8 mouse cellular contexts compared by ENCODE assay signal in the genomic region with DNA sequence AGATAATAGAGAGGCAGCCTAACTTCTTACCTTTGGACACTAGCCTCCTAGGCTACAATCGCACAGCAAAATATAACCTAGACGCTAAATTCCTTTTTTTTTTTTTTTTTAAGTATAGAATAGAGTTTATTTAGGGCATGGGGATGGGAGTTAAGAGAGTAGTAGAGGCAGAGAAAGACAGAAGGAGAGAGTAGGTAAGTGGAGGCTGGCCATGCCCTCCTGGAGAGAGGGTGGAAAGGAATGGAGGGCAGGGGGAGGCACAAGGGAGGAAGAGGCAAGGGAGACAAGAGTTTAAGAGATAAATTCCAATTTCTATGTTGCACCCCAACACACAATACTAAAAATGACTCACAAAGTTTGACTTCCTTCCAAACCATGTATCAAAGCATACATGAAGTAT. TPM values are rescaled to one million over a fixed set of nuclear protein-coding genes. Genes with fewer than 3 reads are reported as not detected.
DNase-seq lines count a peak whose midpoint lies in the region; ATAC-seq and TF ChIP-seq lines count a peak whose summit lies in the region.
"Not testable (repeated sequence)": the region's sequence is repeated elsewhere in the genome, so short reads cannot be mapped to it uniquely, and the experiment has no call there.

No protein-coding gene starts in this region.

- not testable (repeated sequence) for H3K36me3 ChIP-seq in ES-Bruce4 (ENCODE audit: control insufficient read depth, insufficient read depth, low read length, poor library complexity, severe bottlenecking); embryonic facial prominence, embryonic 14.5 days (ENCODE audit: control insufficient read depth, insufficient read depth, low read length); heart, adult 2 months (ENCODE audit: control insufficient read depth, insufficient read depth, low read length); hindbrain, embryonic 14.5 days (replicated peaks; ENCODE audit: control insufficient read depth, insufficient read depth); kidney, postnatal 0 days (ENCODE audit: insufficient read depth, low read length); liver, embryonic 14.5 days (replicated peaks; ENCODE audit: control insufficient read depth, insufficient read depth, low read depth); midbrain, embryonic 13.5 days; stomach, embryonic 15.5 days

- peak overlapping the region; percentile 100 for H3K4me3 ChIP-seq in ES-Bruce4 (ENCODE audit: low read depth, low read length)
- peak overlapping the region; percentile 55 for H3K4me3 ChIP-seq in embryonic facial prominence, embryonic 14.5 days (ENCODE audit: low read depth, low read length)
- H3K4me3 ChIP-seq in heart, adult 2 months, result peak overlapping the region; percentile 69
- peak overlapping the region; percentile 58 for H3K4me3 ChIP-seq in hindbrain, embryonic 14.5 days (replicated peaks; ENCODE audit: low read length)
- peak overlapping the region; percentile 61; the same call in 1 of the 2 replicates for H3K4me3 ChIP-seq in kidney, postnatal 0 days (replicated peaks; ENCODE audit: low read depth, low read length)
- peak overlapping the region; percentile 71 to 86 for H3K4me3 ChIP-seq in liver, embryonic 14.5 days (ENCODE audit: insufficient read depth in 1 of 2, low read depth in 2 of 2, low read length in 2 of 2)
- H3K4me3 ChIP-seq in midbrain, embryonic 13.5 days (replicated peaks), result peak overlapping the region; percentile 63
- H3K4me3 ChIP-seq in stomach, embryonic 15.5 days (replicated peaks), result peak overlapping the region; percentile 65

- not testable (repeated sequence) for ATAC-seq in embryonic facial prominence, embryonic 14.5 days (ENCODE audit: low read depth); liver, embryonic 14.5 days (ENCODE audit: insufficient read depth); stomach, embryonic 15.5 days (ENCODE audit: insufficient read depth, low FRiP score, low read depth)
- ATAC-seq in hindbrain, embryonic 14.5 days (ENCODE audit: low FRiP score), result 0 out of 2 replicates have a peak, but pooled peaks have one; percentile 6
- peak; percentile 2; the same call in 1 of the 2 replicates for ATAC-seq in kidney, postnatal 0 days (replicated peaks; ENCODE audit: low FRiP score, low read depth)
- peak; percentile 67 for ATAC-seq in midbrain, embryonic 13.5 days

- DNase-seq in embryonic facial prominence, embryonic 14.5 days (ENCODE audit: low spot score); heart, adult 2 months; hindbrain, embryonic 14.5 days (ENCODE audit: low spot score); kidney, postnatal 0 days (ENCODE audit: low spot score); liver, embryonic 14.5 days (ENCODE audit: low read depth in 3 of 3, low spot score in 3 of 3): not testable (repeated sequence)

- not testable (repeated sequence) for H3K79me2 ChIP-seq in heart, adult 2 months (replicated peaks; ENCODE audit: control insufficient read depth, insufficient read depth, low read length)

- H3K4me1 ChIP-seq in ES-Bruce4 (ENCODE audit: control insufficient read depth, insufficient read depth, low read length); embryonic facial prominence, embryonic 14.5 days (ENCODE audit: control insufficient read depth, insufficient read depth, low read length); heart, adult 2 months (ENCODE audit: control insufficient read depth, insufficient read depth, low read length); hindbrain, embryonic 14.5 days (replicated peaks; ENCODE audit: control insufficient read depth, insufficient read depth, low read length); kidney, postnatal 0 days (replicated peaks; ENCODE audit: insufficient read depth, low read length); liver, embryonic 14.5 days (replicated peaks; ENCODE audit: control insufficient read depth in 2 of 2, insufficient read depth in 2 of 2, low read length in 1 of 2); midbrain, embryonic 13.5 days (replicated peaks); stomach, embryonic 15.5 days: not testable (repeated sequence)

- intact Hi-C loops in heart, adult 2 months (cut with DNase I), result loop anchor here (5.0 to 10.0 kb wide), 2 partner anchors 47 to 110 kb away; a partner anchor contains a TSS

- not testable (repeated sequence) for TF ChIP-seq CTCF in ES-Bruce4 (IDR thresholded peaks at IDR 0.05; ENCODE audit: low read depth, low read length); heart, adult 2 months (IDR thresholded peaks at IDR 0.05); kidney, postnatal 0 days (IDR thresholded peaks at IDR 0.05; ENCODE audit: low read depth); liver, embryonic 14.5 days (IDR thresholded peaks at IDR 0.05; ENCODE audit: low read depth)

- TF ChIP-seq EP300 in ES-Bruce4 (IDR thresholded peaks at IDR 0.05; ENCODE audit: insufficient read depth, low read depth, low read length); heart, adult 2 months (IDR thresholded peaks at IDR 0.05; ENCODE audit: insufficient read depth, low read depth, low read length); liver, embryonic 14.5 days (IDR thresholded peaks at IDR 0.05; ENCODE audit: low read depth): not testable (repeated sequence)

- H3K27ac ChIP-seq in ES-Bruce4 (ENCODE audit: insufficient read depth, low read length); embryonic facial prominence, embryonic 14.5 days (replicated peaks; ENCODE audit: low read depth, low read length); liver, embryonic 14.5 days; midbrain, embryonic 13.5 days: not testable (repeated sequence)
- peak overlapping the region; percentile 86 for H3K27ac ChIP-seq in heart, adult 2 months
- 0 out of 2 replicates have a peak overlapping the region, but pooled peaks have one; percentile 9 for H3K27ac ChIP-seq in hindbrain, embryonic 14.5 days
- H3K27ac ChIP-seq in kidney, postnatal 0 days, result peak overlapping the region; percentile 88
- peak overlapping the region; percentile 87; the same call in 1 of the 2 replicates for H3K27ac ChIP-seq in stomach, embryonic 15.5 days

- peak overlapping the region; percentile 90; the same call in 1 of the 2 replicates for H3K9ac ChIP-seq in ES-Bruce4 (ENCODE audit: low read depth, poor library complexity, severe bottlenecking)
- peak overlapping the region; percentile 75 for H3K9ac ChIP-seq in embryonic facial prominence, embryonic 14.5 days (ENCODE audit: low read depth, low read length)
- H3K9ac ChIP-seq in heart, adult 2 months (ENCODE audit: low read depth, low read length), result peak overlapping the region; percentile 59; the same call in 1 of the 2 replicates
- peak overlapping the region; percentile 74 for H3K9ac ChIP-seq in hindbrain, embryonic 14.5 days
- H3K9ac ChIP-seq in kidney, postnatal 0 days (ENCODE audit: low read depth, low read length); stomach, embryonic 15.5 days: not testable (repeated sequence)
- peak overlapping the region; percentile 80 for H3K9ac ChIP-seq in liver, embryonic 14.5 days (replicated peaks)
- peak overlapping the region; percentile 71 for H3K9ac ChIP-seq in midbrain, embryonic 13.5 days (replicated peaks)

- not testable (repeated sequence) for H3K9me3 ChIP-seq in ES-Bruce4 (replicated peaks; ENCODE audit: control insufficient read depth, insufficient read depth, low read length, poor library complexity, severe bottlenecking); embryonic facial prominence, embryonic 14.5 days (ENCODE audit: control insufficient read depth, low read length); hindbrain, embryonic 14.5 days (ENCODE audit: control insufficient read depth, low read length); kidney, postnatal 0 days (replicated peaks; ENCODE audit: low read length); liver, embryonic 14.5 days (ENCODE audit: control insufficient read depth, low read length); midbrain, embryonic 13.5 days; stomach, embryonic 15.5 days

- TF ChIP-seq POLR2A in ES-Bruce4 (IDR thresholded peaks at IDR 0.05; ENCODE audit: insufficient read depth, low read length); heart, adult 2 months (IDR thresholded peaks at IDR 0.05; ENCODE audit: insufficient read depth, low read depth, low read length): not testable (repeated sequence)

- not testable (repeated sequence) for H3K27me3 ChIP-seq in ES-Bruce4 (ENCODE audit: control insufficient read depth, insufficient read depth, low read length, poor library complexity, severe bottlenecking); embryonic facial prominence, embryonic 14.5 days (replicated peaks; ENCODE audit: control insufficient read depth, insufficient read depth, low read length); heart, adult 2 months (ENCODE audit: control insufficient read depth, insufficient read depth, low read length); hindbrain, embryonic 14.5 days (ENCODE audit: control insufficient read depth, insufficient read depth, low read length); kidney, postnatal 0 days (ENCODE audit: insufficient read depth, low read length); liver, embryonic 14.5 days (ENCODE audit: control insufficient read depth, insufficient read depth, low read length); midbrain, embryonic 13.5 days; stomach, embryonic 15.5 days (replicated peaks)

- peak overlapping the region; percentile 52 for H3K4me2 ChIP-seq in embryonic facial prominence, embryonic 14.5 days (ENCODE audit: low read depth, low read length)
- peak overlapping the region; percentile 61 for H3K4me2 ChIP-seq in hindbrain, embryonic 14.5 days (replicated peaks)
- H3K4me2 ChIP-seq in kidney, postnatal 0 days (ENCODE audit: low read length), result peak overlapping the region; percentile 53
- peak overlapping the region; percentile 66 for H3K4me2 ChIP-seq in liver, embryonic 14.5 days (ENCODE audit: low read depth)
- H3K4me2 ChIP-seq in midbrain, embryonic 13.5 days (replicated peaks), result peak overlapping the region; percentile 58
- peak overlapping the region; percentile 46 for H3K4me2 ChIP-seq in stomach, embryonic 15.5 days

- 11% methylated on average over 2 of the region's 2 CpGs for WGBS in embryonic facial prominence, embryonic 14.5 days
- WGBS in heart, adult 2 months, result 13% methylated on average over 2 of the region's 2 CpGs
- WGBS in hindbrain, embryonic 14.5 days, result 15% methylated on average over 2 of the region's 2 CpGs
- 8% methylated on average over 2 of the region's 2 CpGs for WGBS in kidney, postnatal 0 days
- WGBS in liver, embryonic 14.5 days (ENCODE audit: insufficient replicate concordance), result 9% methylated on average over 2 of the region's 2 CpGs
- 12% methylated on average over 2 of the region's 2 CpGs for WGBS in midbrain, embryonic 13.5 days
- WGBS in stomach, embryonic 15.5 days, result 11% methylated on average over 2 of the region's 2 CpGs

RNA-seq across cellular contexts. Expression of a gene that starts 0.6 kb away (rescaled TPM):
- 18.9 and 24.6 TPM in 2 replicates for polyA plus RNA-seq in ES-Bruce4 (2011; ENCODE audit: insufficient read depth, insufficient read length, low read depth, missing spikeins)
- polyA plus RNA-seq in embryonic facial prominence, embryonic 14.5 days (2014; fragmentation: Nextera tagmentation; extraction: Ambion mirVana), result 13.6 and 13.7 TPM in 2 replicates
- total RNA-seq in heart, adult 2 months (2021), result 1 to 10 TPM; 5.9 to 7.4 TPM
- polyA plus RNA-seq in heart, adult 2 months (2012; rRNA removed), result 0.78 and 2.0 TPM in 2 replicates
- polyA plus RNA-seq in hindbrain, embryonic 14.5 days (2014; fragmentation: Nextera tagmentation; extraction: Ambion mirVana), result 13.8 and 14.4 TPM in 2 replicates
- 12.2 and 13.5 TPM in 2 replicates for polyA plus RNA-seq in kidney, postnatal 0 days (2015; fragmentation: Nextera tagmentation; extraction: Ambion mirVana)
- polyA plus RNA-seq in liver, embryonic 14.5 days (2012; rRNA removed), result 0.83 and 2.1 TPM in 2 replicates
- polyA plus RNA-seq in liver, embryonic 14.5 days (2014; fragmentation: Nextera tagmentation; extraction: Ambion mirVana), result 3.8 and 4.9 TPM in 2 replicates
- polyA plus RNA-seq in midbrain, embryonic 13.5 days (2015; fragmentation: Nextera tagmentation; extraction: Ambion mirVana), result 12.2 and 12.5 TPM in 2 replicates
- polyA plus RNA-seq in stomach, embryonic 15.5 days (2015; fragmentation: Nextera tagmentation; extraction: Ambion mirVana), result 11.1 and 12.4 TPM in 2 replicates

RNA-seq across cellular contexts. Expression of a gene that starts 46.0 kb away (rescaled TPM):
- 11.0 and 14.3 TPM in 2 replicates for polyA plus RNA-seq in ES-Bruce4 (2011; ENCODE audit: insufficient read depth, insufficient read length, low read depth, missing spikeins)
- polyA plus RNA-seq in embryonic facial prominence, embryonic 14.5 days (2014; fragmentation: Nextera tagmentation; extraction: Ambion mirVana), result 14.1 and 14.9 TPM in 2 replicates
- total RNA-seq in heart, adult 2 months (2021), result 1 to 10 TPM; 4.6 to 4.9 TPM
- 1.4 and 2.8 TPM in 2 replicates for polyA plus RNA-seq in heart, adult 2 months (2012; rRNA removed)
- 14.5 and 15.1 TPM in 2 replicates for polyA plus RNA-seq in hindbrain, embryonic 14.5 days (2014; fragmentation: Nextera tagmentation; extraction: Ambion mirVana)
- polyA plus RNA-seq in kidney, postnatal 0 days (2015; fragmentation: Nextera tagmentation; extraction: Ambion mirVana), result 12.4 and 13.0 TPM in 2 replicates
- 1.4 and 2.7 TPM in 2 replicates for polyA plus RNA-seq in liver, embryonic 14.5 days (2012; rRNA removed)
- 5.6 and 5.9 TPM in 2 replicates for polyA plus RNA-seq in liver, embryonic 14.5 days (2014; fragmentation: Nextera tagmentation; extraction: Ambion mirVana)
- 14.9 and 15.4 TPM in 2 replicates for polyA plus RNA-seq in midbrain, embryonic 13.5 days (2015; fragmentation: Nextera tagmentation; extraction: Ambion mirVana)
- polyA plus RNA-seq in stomach, embryonic 15.5 days (2015; fragmentation: Nextera tagmentation; extraction: Ambion mirVana), result 12.0 and 12.5 TPM in 2 replicates

RNA-seq across cellular contexts. Expression of a gene that starts 46.0 kb away (rescaled TPM):
- 6.5 and 8.0 TPM in 2 replicates for polyA plus RNA-seq in ES-Bruce4 (2011; ENCODE audit: insufficient read depth, insufficient read length, low read depth, missing spikeins)
- polyA plus RNA-seq in embryonic facial prominence, embryonic 14.5 days (2014; fragmentation: Nextera tagmentation; extraction: Ambion mirVana), result 10.4 and 10.7 TPM in 2 replicates
- total RNA-seq in heart, adult 2 months (2021), result 10 to 100 TPM in 1 of 2 experiments, 1 to 10 TPM in 1; 9.2 to 10.2 TPM
- 0.92 and 1.5 TPM in 2 replicates for polyA plus RNA-seq in heart, adult 2 months (2012; rRNA removed)
- polyA plus RNA-seq in hindbrain, embryonic 14.5 days (2014; fragmentation: Nextera tagmentation; extraction: Ambion mirVana), result 8.8 and 9.1 TPM in 2 replicates
- 7.7 and 9.1 TPM in 2 replicates for polyA plus RNA-seq in kidney, postnatal 0 days (2015; fragmentation: Nextera tagmentation; extraction: Ambion mirVana)
- polyA plus RNA-seq in liver, embryonic 14.5 days (2012; rRNA removed), result 0.64 and 1.3 TPM in 2 replicates
- 4.7 and 4.8 TPM in 2 replicates for polyA plus RNA-seq in liver, embryonic 14.5 days (2014; fragmentation: Nextera tagmentation; extraction: Ambion mirVana)
- 11.4 and 11.6 TPM in 2 replicates for polyA plus RNA-seq in midbrain, embryonic 13.5 days (2015; fragmentation: Nextera tagmentation; extraction: Ambion mirVana)
- 9.5 and 9.9 TPM in 2 replicates for polyA plus RNA-seq in stomach, embryonic 15.5 days (2015; fragmentation: Nextera tagmentation; extraction: Ambion mirVana)
